Mouse (Mus musculus) CH12.LX (cell line): ENCODE data around the gene Evi5l. TPM values are rescaled to one million over a fixed set of nuclear protein-coding genes. Genes with fewer than 3 reads are reported as not detected.

Source experiments
- DNase-seq: peaks from one replicate; pipeline ENCODE4 v3.0.0-alpha.2; 2013; ENCODE audit errors: extremely low read depth
- H3K27ac ChIP-seq: 2 replicates; pipeline ENCODE4 v1.5.1; 2012; ENCODE audit warnings: low read depth, mild to moderate bottlenecking, control low read depth, moderate library complexity; ENCODE audit not compliant: insufficient read depth
- H3K27me3 ChIP-seq: replicated peaks from 2 replicates; pipeline ENCODE3; 2012; ENCODE audit warnings: inconsistent platforms
- H3K36me3 ChIP-seq, 2 experiments: replicated peaks in 1 of 2; 2 replicates each; pipeline versions ENCODE3 to v1.6.1; 2012; ENCODE audit warnings: inconsistent platforms in 1 of 2, low read length in 1 of 2, mild to moderate bottlenecking in 1 of 2, mixed read lengths in 1 of 2, moderate library complexity in 1 of 2; ENCODE audit not compliant: control insufficient read depth in 1 of 2, insufficient read depth in 1 of 2
- H3K4me1 ChIP-seq, 2 experiments: 2 replicates each; pipeline ENCODE4 v1.6.1; 2012; ENCODE audit warnings: inconsistent platforms in 1 of 2, moderate library complexity in 1 of 2; ENCODE audit not compliant: insufficient read depth in 2 of 2, control insufficient read depth in 1 of 2
- H3K4me2 ChIP-seq: 2 replicates; pipeline ENCODE4 v1.6.1; 2012; ENCODE audit warnings: low read depth, mild to moderate bottlenecking, control low read depth; ENCODE audit not compliant: poor library complexity, insufficient read depth, severe bottlenecking
- H3K4me3 ChIP-seq, 3 experiments: fragments of 150-350 bp in 1 of 3; sonication (generic) in 1 of 3; replicated peaks in 1 of 3; 2 replicates each; pipeline versions ENCODE3 to v1.5.1; 2011 to 2012; ENCODE audit warnings: low read depth in 2 of 3, low read length in 2 of 3, mild to moderate bottlenecking in 2 of 3, moderate library complexity in 2 of 3, control low read depth in 1 of 3, improper control_type of control experiment in 1 of 3, inconsistent platforms in 1 of 3, mixed read lengths in 1 of 3; ENCODE audit not compliant: poor library complexity in 1 of 3
- H3K79me2 ChIP-seq: replicated peaks from 2 replicates; pipeline ENCODE4 v1.6.1; 2012; ENCODE audit warnings: mild to moderate bottlenecking, moderate library complexity; ENCODE audit not compliant: control insufficient read depth, poor library complexity, insufficient read depth, severe bottlenecking; ENCODE audit errors: extremely low read depth
- H3K9ac ChIP-seq: 2 replicates; pipeline ENCODE4 v1.6.1; 2012; ENCODE audit warnings: low read depth, mild to moderate bottlenecking, control low read depth, moderate library complexity; ENCODE audit not compliant: insufficient read depth
- H3K9me3 ChIP-seq: replicated peaks from 2 replicates; pipeline ENCODE3; 2012; ENCODE audit warnings: low read length, inconsistent platforms, mixed read lengths
- BHLHE40 ChIP-seq: IDR thresholded peaks from 2 replicates; pipeline ENCODE4 v1.6.1; 2011; ENCODE audit warnings: mild to moderate bottlenecking, low read depth, low read length, improper control_type of control experiment
- CHD2 ChIP-seq: IDR thresholded peaks from 2 replicates; pipeline ENCODE4 v1.6.1; 2011; ENCODE audit warnings: low read length, improper control_type of control experiment
- E2F4 ChIP-seq: IDR thresholded peaks from 2 replicates; pipeline ENCODE4 v1.6.1; 2011; ENCODE audit warnings: low read depth, low read length, improper control_type of control experiment; ENCODE audit not compliant: insufficient replicate concordance
- GABPA ChIP-seq: IDR thresholded peaks from 2 replicates; pipeline ENCODE4 v1.6.1; 2012; ENCODE audit warnings: low read depth, low read length, improper control_type of control experiment, inconsistent platforms; ENCODE audit not compliant: insufficient replicate concordance
- IRF4 ChIP-seq: IDR thresholded peaks from 2 replicates; pipeline ENCODE4 v1.6.1; 2014; ENCODE audit warnings: low read depth, mild to moderate bottlenecking, inconsistent platforms, low read length, improper control_type of control experiment
- JUND ChIP-seq: conservative IDR thresholded peaks from 2 replicates; pipeline ENCODE4 v1.6.1; 2011; ENCODE audit warnings: low read depth, low read length, improper control_type of control experiment
- KAT2A ChIP-seq: IDR thresholded peaks from 2 replicates; pipeline ENCODE4 v1.6.1; 2012; ENCODE audit warnings: low read length, improper control_type of control experiment, inconsistent platforms; ENCODE audit not compliant: insufficient replicate concordance
- MAX ChIP-seq: IDR thresholded peaks from 2 replicates; pipeline ENCODE4 v1.6.1; 2011; ENCODE audit warnings: low read length, improper control_type of control experiment
- MEF2A ChIP-seq: IDR thresholded peaks from 2 replicates; pipeline ENCODE4 v1.6.1; 2014; ENCODE audit warnings: low read depth, mild to moderate bottlenecking, inconsistent platforms, low read length, improper control_type of control experiment, borderline replicate concordance
- MXI1 ChIP-seq: IDR thresholded peaks from 2 replicates; pipeline ENCODE4 v1.6.1; 2011; ENCODE audit warnings: mild to moderate bottlenecking, low read depth, low read length, improper control_type of control experiment
- NELFE ChIP-seq: IDR thresholded peaks from 2 replicates; pipeline ENCODE4 v1.6.1; 2011; ENCODE audit warnings: low read depth, low read length, improper control_type of control experiment
- PAX5 ChIP-seq: IDR thresholded peaks from 2 replicates; pipeline ENCODE4 v1.6.1; 2012; ENCODE audit warnings: low read length, inconsistent platforms, mixed read lengths
- POLR2A ChIP-seq: IDR thresholded peaks from 2 replicates; pipeline ENCODE4 v1.6.1; 2011; ENCODE audit warnings: low read depth, mild to moderate bottlenecking, improper control_type of control experiment, low read length
- POLR2AphosphoS2 ChIP-seq: IDR thresholded peaks from 2 replicates; pipeline ENCODE4 v1.6.1; 2011; ENCODE audit warnings: low read depth, low read length, improper control_type of control experiment
- RCOR1 ChIP-seq: conservative IDR thresholded peaks from 2 replicates; pipeline ENCODE4 v1.6.1; 2012; ENCODE audit warnings: low read depth, mild to moderate bottlenecking, inconsistent platforms, low read length, improper control_type of control experiment
- SIN3A ChIP-seq: IDR thresholded peaks from 2 replicates; pipeline ENCODE4 v1.6.1; 2012; ENCODE audit warnings: low read length, improper control_type of control experiment, inconsistent platforms
- SMC3 ChIP-seq: IDR thresholded peaks from 2 replicates; pipeline ENCODE4 v1.6.1; 2011; ENCODE audit warnings: low read depth, low read length, improper control_type of control experiment
- TCF12 ChIP-seq: IDR thresholded peaks from 2 replicates; pipeline ENCODE4 v1.6.1; 2014; ENCODE audit warnings: low read depth, mild to moderate bottlenecking, inconsistent platforms, low read length, improper control_type of control experiment
- UBTF ChIP-seq: IDR thresholded peaks from 2 replicates; pipeline ENCODE4 v1.6.1; 2012; ENCODE audit warnings: low read depth, mild to moderate bottlenecking, inconsistent platforms, low read length, improper control_type of control experiment, moderate library complexity
- USF1 ChIP-seq: IDR thresholded peaks from 2 replicates; pipeline ENCODE4 v1.6.1; 2014; ENCODE audit warnings: low read depth, mild to moderate bottlenecking, inconsistent platforms, low read length, improper control_type of control experiment
- ZKSCAN1 ChIP-seq: IDR thresholded peaks from 2 replicates; pipeline ENCODE4 v1.6.1; 2012; ENCODE audit warnings: low read depth, inconsistent platforms, low read length, improper control_type of control experiment, borderline replicate concordance
- ZNF384 ChIP-seq: IDR thresholded peaks from 2 replicates; pipeline ENCODE4 v1.6.1; 2012; ENCODE audit warnings: low read depth, low read length, improper control_type of control experiment, inconsistent platforms
- dilution Hi-C: fragments of 300-500 bp; cut with MboI; formaldehyde crosslinking; loops from 2 replicates; pipeline ENCODE4 v1.14.3; 2020; ENCODE audit warnings: low sequenced_read_pairs; ENCODE audit not compliant: extremely low pct_unique_long_range_greater_than_20kb, extremely low pct_ligation_motif_present
- in situ Hi-C: fragments of 300-500 bp; cut with MboI; formaldehyde crosslinking; loops from 3 replicates; pipeline ENCODE4 v1.14.3; 2019; ENCODE audit warnings: low sequenced_read_pairs, low pct_ligation_motif_present, low pct_unique_long_range_greater_than_20kb, mixed read lengths
- polyA plus RNA-seq: library from polyadenylated mRNA; unstranded; fragments of >175 nt; gene quantifications from 2 replicates; pipeline ENCODE4 v1.2.1, GENCODE M21; 2012; ENCODE audit warnings: low read depth; ENCODE audit not compliant: insufficient read length
- total RNA-seq, 2 experiments: library from RNA; depleted of rRNA; stranded (reverse); fragments of 300-350 nt in 1 of 2; fragments of >200 nt in 1 of 2; gene quantifications; 2 replicates each; pipeline ENCODE4 v1.2.3; 2012 to 2014

Gene Evi5l
- total and polyA plus RNA-seq, 3 experiments, result 2.2 to 6.6 (median 3.6) TPM

DNA sequence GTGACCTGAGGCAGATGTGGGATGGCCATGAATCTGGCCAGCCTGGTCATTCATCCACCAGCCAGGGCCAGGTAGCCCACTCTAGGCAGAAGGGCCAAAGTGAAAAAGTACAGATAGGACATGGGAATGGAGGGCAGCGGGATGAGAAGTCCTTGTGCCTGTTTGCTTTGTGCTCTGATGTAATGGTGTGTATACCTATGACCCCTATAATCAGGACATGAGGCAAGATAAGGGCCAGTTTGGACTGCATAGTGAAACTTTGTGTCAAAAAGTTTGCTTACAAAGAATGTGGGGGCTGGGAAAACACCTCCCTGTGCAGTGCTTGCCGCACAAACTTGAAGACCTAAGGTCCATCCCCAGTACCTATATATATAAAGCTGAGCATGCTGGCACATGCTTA lies 19.8 kb downstream of the Evi5l start:
- H3K36me3 ChIP-seq, result peaks cover 14% of the 10 kb centered on the region in 2 experiments
- dilution Hi-C loops, result no loop called here
- no peak for DNase-seq
- H3K27ac ChIP-seq, result no peak overlapping the region
- H3K9me3 ChIP-seq, result no peaks in the 10 kb centered on the region
- TF ChIP-seq ZNF384, result no peak
- no peak for TF ChIP-seq E2F4
- TF ChIP-seq IRF4, result no peak
- TF ChIP-seq USF1, result no peak
- no peak for TF ChIP-seq NELFE
- no peak for TF ChIP-seq ZKSCAN1
- TF ChIP-seq MXI1, result no peak
- TF ChIP-seq TCF12, result no peak
- no peak for TF ChIP-seq CHD2
- no peak for TF ChIP-seq SIN3A
- no peak for TF ChIP-seq JUND
- TF ChIP-seq GABPA, result no peak
- no peak for TF ChIP-seq MEF2A
- TF ChIP-seq PAX5, result no peak
- no peak for TF ChIP-seq POLR2AphosphoS2
- TF ChIP-seq KAT2A, result no peak
- no peak for TF ChIP-seq RCOR1
- TF ChIP-seq MAX, result no peak
- no peak for TF ChIP-seq BHLHE40
- no peak overlapping the region for H3K9ac ChIP-seq
- H3K4me1 ChIP-seq, result no peaks in the 10 kb centered on the region
- H3K4me2 ChIP-seq, result no peak overlapping the region
- no peak overlapping the region for H3K4me3 ChIP-seq
- in situ Hi-C loops, result no loop called here
- no peaks in the 10 kb centered on the region for H3K79me2 ChIP-seq
- H3K27me3 ChIP-seq, result no peaks in the 10 kb centered on the region

GRCm38 (mm10) chr8:4188605-4189004 lies 22.2 kb downstream of the Evi5l start:
- in situ Hi-C loops, result no loop called here
- H3K79me2 ChIP-seq, result no peaks in the 10 kb centered on the region
- H3K4me3 ChIP-seq, result no peak overlapping the region
- H3K4me2 ChIP-seq, result no peak overlapping the region
- H3K36me3 ChIP-seq, result peaks cover 14% of the 10 kb centered on the region in 2 experiments
- no peak for DNase-seq
- dilution Hi-C loops, result no loop called here
- no peak overlapping the region for H3K9ac ChIP-seq
- TF ChIP-seq BHLHE40, result no peak
- no peak for TF ChIP-seq POLR2A
- TF ChIP-seq ZNF384, result no peak
- TF ChIP-seq MEF2A, result no peak
- TF ChIP-seq SMC3, result no peak
- TF ChIP-seq TCF12, result no peak
- TF ChIP-seq UBTF, result no peak
- H3K27ac ChIP-seq, result no peak overlapping the region
- peaks cover 0 to 3% of the 10 kb centered on the region in 2 experiments; a peak in 1 of 4 replicates for H3K4me1 ChIP-seq
- no peaks in the 10 kb centered on the region for H3K9me3 ChIP-seq
- no peaks in the 10 kb centered on the region for H3K27me3 ChIP-seq
